Mouse (Mus musculus) heart, adult 9 months (tissue): ENCODE data around the gene Pthlh.

Experiments
- DNase-seq, 2 experiments: peaks; one replicate each; pipeline ENCODE4 v3.0.0; 2022; ENCODE audit warnings: low spot score in 2 of 2

Pthlh gene

GRCm38 (mm10) chr6:147263587-147264565, at the start of gene Pthlh:
Gene Pthlh (minus strand): TSS chr6:147264183.
- peak; percentile 37 to 45 for DNase-seq

GRCm38 (mm10) chr6:147313331-147313730, 49.3 kb upstream of the Pthlh start:
- DNase-seq: no peak

DNA sequence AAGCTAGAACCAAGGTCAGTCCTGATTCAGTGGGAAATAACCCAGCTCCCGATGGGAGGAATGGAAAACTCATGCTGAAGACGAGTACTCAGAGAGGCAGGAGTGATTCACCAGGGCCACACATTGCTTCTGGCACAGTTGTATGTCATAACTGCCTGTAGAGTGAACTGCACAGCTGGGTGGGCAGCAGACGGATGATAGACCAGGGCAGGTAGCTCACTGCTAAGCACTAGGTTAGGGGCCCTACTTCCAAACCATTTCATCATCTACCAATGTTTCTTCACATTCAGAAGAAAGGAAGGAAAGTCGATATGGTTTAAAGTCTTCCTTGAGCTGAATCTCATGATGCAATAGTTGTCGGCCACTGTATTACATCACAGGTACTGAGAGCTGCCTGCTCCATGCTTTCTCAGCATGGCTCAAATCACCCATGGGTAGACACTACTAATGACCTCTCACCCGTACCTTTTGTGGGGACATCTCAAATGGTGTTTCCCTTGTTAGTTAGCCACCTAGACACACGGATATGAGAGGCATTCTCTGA, 46.5 kb upstream of the Pthlh start:
- no peak for DNase-seq

GRCm38 (mm10) chr6:147310035-147310434, 46.1 kb upstream of the Pthlh start:
- DNase-seq: no peak

DNA sequence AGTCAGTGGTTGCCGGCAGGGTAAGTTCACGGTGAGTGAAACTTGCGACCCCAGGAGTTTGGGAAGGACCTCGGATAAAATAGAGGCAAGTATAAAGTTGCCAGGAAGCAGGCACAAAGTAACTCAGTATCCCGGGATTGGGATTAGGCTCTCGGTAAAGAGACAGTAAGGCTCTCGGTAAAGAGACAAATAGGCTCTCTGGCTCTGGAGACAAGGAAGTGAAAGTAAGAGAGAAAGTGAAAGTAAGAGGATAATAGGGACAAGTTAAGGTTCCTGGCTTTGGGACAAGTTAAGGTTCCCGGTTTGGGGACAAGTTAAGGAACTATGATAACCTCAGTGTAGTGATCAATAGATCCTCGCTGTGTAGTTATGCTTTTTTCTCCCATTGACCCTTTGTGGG, 40.3 kb upstream of the Pthlh start:
- DNase-seq: peak; percentile 48 to 52

DNA sequence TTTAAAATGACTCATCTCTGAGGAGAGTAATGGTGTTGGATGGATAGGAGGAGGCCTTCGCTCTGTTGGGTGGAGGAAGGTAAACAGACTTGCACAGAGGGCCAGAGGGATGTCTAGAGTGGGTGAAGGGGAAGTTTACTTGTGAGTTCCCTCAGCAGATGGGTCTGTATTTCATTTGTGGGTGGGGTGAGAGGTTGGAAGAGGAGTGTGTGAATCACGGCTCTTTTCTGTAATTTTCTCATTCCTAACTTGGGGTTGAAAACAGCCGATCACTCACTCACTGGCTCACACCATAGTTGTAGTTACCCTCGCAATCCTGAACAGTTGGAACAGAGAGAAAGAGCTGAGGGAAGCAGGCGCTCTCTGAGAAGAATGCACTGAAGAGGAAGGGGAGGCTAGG, 35.6 kb upstream of the Pthlh start:
- no peak for DNase-seq

DNA sequence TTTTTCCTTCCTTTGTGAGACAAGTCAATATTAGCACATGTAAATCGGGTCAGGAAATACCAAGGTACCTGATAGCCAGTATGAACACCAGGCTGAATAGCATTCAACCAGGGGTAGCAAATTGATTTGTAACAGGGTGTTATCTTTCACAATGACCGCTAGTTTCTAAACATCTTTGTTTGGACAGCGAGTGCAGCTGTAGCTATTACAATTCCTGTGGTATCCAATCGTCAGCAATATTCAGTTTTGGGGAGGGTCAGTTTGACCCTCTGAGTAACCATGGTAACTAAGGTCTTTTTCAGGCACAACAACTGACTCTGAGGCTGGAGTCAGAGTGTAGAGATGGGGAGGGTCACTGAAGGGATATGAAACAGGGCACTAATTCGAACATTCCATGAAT, 15.3 kb upstream of the Pthlh start:
- no peak for DNase-seq

GRCm38 (mm10) chr6:147268143-147268790, 4.3 kb upstream of the Pthlh start:
- no peak for DNase-seq

- no peak for DNase-seq
These were observed 2.5 kb upstream of the Pthlh start for GRCm38 (mm10) chr6:147266466-147266865.

- no peak for DNase-seq
These were observed 805 bp downstream of the Pthlh start for GRCm38 (mm10) chr6:147263178-147263577.

DNA sequence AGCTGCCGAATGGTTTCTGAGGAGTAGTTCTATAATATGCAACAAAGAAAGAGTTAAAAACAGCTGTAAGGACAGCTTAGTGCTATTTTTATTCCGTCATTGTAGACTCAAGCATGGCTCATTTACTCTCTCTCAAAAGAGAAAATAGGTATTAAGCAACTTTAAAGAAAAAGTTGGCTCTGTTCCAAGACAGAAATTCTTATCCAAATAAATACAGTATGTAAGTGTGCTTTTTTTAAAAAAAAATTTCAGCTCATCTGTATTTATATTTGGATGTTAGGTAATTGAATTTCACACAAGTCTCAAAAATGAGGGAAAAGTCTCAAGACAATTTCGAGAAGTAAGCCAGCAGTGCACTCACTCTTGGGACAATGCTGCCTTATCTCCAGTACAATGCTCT, 2.4 kb downstream of the Pthlh start:
- no peak for DNase-seq

DNA sequence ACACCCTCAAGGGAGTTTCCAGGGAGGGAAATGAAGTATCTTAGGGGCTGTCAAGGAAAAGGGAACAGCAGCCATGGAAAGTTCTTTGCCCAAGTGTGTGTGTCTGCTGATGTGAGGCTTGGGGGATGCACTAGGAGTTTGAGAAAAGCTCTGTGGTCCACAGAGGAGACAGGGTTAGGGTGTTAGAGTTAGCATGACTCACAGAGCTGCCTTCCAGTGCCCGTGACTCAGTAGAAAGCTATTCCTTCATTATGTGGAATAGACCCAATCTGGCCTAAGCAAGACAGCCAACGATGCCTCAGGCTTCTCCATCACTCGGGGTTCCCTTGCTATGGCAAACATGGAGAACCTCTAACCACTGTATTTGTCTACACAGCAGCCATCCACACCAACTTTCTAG, 3.2 kb downstream of the Pthlh start:
- DNase-seq: peak in 1 of 2 experiments; percentile 7

- no peak for DNase-seq
These were observed 16.2 kb downstream of the Pthlh start for GRCm38 (mm10) chr6:147247782-147248181.

- DNase-seq: no peak
These were observed 19.7 kb downstream of the Pthlh start for GRCm38 (mm10) chr6:147244294-147244693.

- DNase-seq: no peak
These were observed 20.3 kb downstream of the Pthlh start for GRCm38 (mm10) chr6:147243655-147244054.

DNA sequence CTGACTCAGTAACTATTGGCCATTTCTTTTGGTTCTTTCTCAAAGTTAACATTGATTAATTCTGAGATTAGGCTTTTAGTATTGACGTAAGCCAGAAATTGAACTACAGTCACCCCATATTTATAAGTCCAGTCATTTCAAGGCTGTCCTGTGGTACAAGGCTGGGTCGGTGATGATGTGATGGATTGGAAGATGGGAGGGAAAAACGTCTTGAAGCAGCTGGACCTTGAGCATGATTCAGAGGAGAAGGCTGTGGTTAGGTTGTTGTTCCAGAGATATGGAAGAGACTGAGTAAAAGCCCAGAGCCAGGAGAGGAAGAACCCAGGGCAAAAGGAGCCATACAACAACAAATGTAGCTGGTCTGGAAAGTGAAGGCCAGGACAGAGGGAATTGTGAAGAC, 22.4 kb downstream of the Pthlh start:
- no peak for DNase-seq

- DNase-seq: peak; percentile 3 to 13
These were observed 23.7 kb downstream of the Pthlh start for GRCm38 (mm10) chr6:147240203-147240804.

GRCm38 (mm10) chr6:147226696-147227095, 37.3 kb downstream of the Pthlh start:
- DNase-seq: no peak

DNA sequence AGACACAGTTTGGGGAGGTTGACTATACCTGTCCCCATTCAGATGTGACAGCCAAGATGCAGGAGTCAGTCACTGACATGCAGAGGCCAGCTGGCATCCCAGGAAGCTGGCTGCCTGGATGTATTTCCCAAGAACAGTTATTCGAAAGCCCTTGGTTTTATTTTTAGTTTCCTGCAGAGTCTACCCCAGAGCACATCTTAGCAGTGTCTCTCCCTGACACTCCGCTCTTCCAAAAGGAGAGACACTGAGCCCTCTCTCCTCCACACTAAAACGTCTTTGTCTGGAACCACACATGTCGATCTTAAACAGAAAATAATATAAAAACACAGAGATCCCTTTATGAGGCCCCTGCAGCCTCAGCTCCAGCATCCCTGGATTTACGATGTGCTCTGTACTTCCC, 44.9 kb downstream of the Pthlh start:
- no peak for DNase-seq

DNA sequence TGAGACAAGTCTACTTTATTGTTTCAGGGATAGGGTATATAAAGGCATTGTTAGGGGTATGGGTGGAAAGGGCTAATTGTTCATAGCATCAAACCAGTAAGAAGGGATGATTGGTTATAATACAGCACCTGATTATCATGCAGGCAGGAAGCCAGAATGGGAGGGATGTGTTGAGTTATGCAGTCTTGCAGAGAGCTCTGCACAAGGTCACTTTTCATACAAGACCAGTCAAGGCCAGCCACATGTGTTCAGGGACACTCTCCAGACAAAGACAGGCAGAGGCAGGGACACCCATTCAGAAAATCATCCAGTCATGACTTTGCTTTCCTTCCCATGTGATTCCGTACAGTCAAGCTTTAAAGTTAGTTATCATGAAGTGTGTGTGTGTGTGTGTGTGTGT, 47.8 kb downstream of the Pthlh start:
- DNase-seq: no peak

- no peak for DNase-seq
These were observed 56.1 kb downstream of the Pthlh start for GRCm38 (mm10) chr6:147207821-147208330.
